Mouse (Mus musculus) megakaryocyte-erythroid progenitor cell, adult 5-6 weeks (primary cell): ENCODE results near the gene Ltv1. TPM values are rescaled to one million over a fixed set of nuclear protein-coding genes. Genes with fewer than 3 reads are reported as not detected.

Experiments
- ATAC-seq: replicated peaks from 2 replicates; pipeline ENCODE4 v1.8.0; 2016; ENCODE audit warnings: mild to moderate bottlenecking, inconsistent platforms; ENCODE audit not compliant: severe bottlenecking, poor library complexity, low FRiP score, low TSS enrichment
- total RNA-seq, 2 experiments: library from RNA; stranded (forward) in 1 of 2; stranded (reverse) in 1 of 2; fragments of 200-1000, 215-1000 nt in 1 of 2; fragments of >200 nt in 1 of 2; fragmentation: Nextera tagmentation in 1 of 2; gene quantifications; 2 replicates each; pipeline ENCODE4 v1.2.3; 2014 to 2017

Gene Ltv1
- 51.9 and 55.8 TPM in 2 replicates for total RNA-seq (2014; fragmentation: Nextera tagmentation)
- total RNA-seq (2017), result 68.4 and 77.8 TPM in 2 replicates

DNA sequence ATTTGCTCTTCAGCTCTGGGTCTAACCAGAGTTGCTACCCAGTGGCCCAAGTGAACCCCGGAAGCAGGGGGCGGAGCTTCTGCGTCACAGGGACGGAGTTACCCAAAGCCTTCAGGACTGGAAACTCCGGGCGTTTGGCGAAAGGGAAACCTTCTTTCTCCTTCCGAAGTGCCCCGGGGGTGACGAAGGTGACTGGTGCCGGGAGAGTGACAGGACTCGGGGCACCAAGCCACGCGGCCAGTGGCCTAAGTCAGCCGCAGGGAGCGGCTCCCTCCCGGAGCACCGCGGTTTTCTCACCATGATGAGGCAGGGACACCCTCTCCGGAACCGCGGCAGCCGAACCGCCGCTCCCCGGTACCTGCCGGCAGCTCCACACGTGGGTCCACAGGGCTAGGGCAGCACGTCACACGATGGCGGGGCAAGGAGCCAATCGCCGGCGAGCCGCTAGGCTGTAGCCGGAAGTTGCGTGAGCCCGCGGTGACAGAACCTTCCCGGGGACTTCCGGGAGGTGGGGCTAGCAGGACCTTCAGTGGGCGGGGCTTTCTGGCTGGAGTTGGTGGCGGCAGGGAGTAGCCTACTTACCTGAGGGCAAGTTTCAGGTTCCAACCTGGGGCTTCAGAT is at the start of gene Ltv1:
Gene Ltv1 (minus strand): TSS at position 438 of the 621 bp plus-strand sequence.
- ATAC-seq, result peak; percentile 100

DNA sequence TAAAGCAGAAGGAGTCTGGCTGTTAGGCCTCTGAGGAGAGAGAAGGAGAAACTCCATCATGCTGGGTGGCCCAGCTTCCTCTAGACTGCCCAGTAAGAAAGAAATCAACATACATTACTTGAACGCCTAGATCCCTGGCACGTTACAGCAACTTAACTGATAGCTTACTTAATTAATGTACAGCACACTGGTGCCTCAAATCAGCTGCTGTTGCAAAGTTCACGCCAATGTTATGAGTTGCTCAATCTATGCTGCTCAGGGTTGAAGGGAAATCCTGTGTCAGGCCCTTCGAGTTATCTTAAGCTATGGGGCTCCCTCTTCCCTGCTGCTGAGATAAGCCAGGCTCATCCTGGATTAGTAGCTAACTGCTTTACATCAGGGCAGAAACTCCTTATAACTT is 47.5 kb upstream of the Ltv1 start:
- ATAC-seq, result no peak

GRCm38 (mm10) chr10:13238188-13238587 is 45.2 kb upstream of the Ltv1 start:
- ATAC-seq, result no peak

DNA sequence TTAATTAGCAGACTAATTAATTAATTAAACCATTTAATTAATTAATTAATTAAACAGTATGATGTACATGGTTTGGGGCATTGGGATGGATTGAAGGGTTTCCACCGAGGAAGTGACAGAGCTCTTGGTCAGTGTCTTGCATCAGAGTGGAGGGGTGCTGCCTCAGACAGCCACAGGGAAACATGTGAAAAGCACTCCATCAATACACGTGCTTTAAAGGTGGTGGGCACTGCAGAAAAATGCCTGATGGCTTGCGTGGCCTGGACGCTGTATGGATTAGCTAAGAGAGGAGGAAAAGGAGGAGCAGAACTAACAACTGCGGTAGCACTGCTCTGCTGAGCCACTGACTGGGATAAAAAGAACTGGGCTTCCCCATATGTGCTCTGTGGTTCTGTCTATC is 43.9 kb upstream of the Ltv1 start:
- no peak for ATAC-seq

GRCm38 (mm10) chr10:13234503-13234902 is 41.5 kb upstream of the Ltv1 start:
- no peak for ATAC-seq

GRCm38 (mm10) chr10:13233941-13234340 is 41.0 kb upstream of the Ltv1 start:
- no peak for ATAC-seq

GRCm38 (mm10) chr10:13233143-13233622 is 40.2 kb upstream of the Ltv1 start:
- no peak for ATAC-seq

DNA sequence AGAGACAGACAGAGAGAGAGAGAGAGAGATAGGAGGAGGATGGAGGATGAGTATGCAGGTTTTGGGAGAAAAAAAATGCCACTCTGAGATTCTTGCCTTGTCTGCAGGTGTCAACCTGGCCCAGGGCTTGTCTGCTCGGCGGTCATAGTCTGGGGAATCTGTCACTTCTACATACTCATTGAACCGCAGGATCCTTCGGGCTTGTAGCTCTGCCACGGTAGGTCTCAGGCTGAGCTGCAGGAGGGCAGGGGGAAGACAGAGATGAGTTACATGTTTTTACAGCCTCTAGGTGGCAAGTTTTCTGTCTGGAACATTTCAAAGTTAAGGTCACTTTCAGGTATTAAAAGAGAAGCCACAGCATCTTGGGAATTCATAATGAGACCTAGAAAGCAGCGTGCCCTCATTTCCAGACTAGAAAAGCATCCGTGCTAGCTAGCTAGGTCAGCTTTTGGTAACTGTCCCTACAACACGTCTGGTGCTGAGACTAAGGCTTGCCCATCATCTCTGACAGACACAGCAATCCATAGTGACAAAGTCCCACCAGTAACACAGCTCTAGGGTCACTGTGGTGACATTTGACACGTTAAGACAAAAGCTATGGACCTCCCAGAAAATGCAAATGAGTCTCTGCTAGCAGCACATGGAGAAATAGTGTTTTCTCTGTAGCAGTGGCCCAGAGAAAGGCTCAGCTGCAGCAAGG is 39.6 kb upstream of the Ltv1 start:
- ATAC-seq, result no peak

GRCm38 (mm10) chr10:13230716-13231115 is 37.7 kb upstream of the Ltv1 start:
- ATAC-seq, result no peak

GRCm38 (mm10) chr10:13225377-13226063 is 32.6 kb upstream of the Ltv1 start:
- ATAC-seq, result no peak

GRCm38 (mm10) chr10:13222135-13222534 is 29.2 kb upstream of the Ltv1 start:
- no peak for ATAC-seq

DNA sequence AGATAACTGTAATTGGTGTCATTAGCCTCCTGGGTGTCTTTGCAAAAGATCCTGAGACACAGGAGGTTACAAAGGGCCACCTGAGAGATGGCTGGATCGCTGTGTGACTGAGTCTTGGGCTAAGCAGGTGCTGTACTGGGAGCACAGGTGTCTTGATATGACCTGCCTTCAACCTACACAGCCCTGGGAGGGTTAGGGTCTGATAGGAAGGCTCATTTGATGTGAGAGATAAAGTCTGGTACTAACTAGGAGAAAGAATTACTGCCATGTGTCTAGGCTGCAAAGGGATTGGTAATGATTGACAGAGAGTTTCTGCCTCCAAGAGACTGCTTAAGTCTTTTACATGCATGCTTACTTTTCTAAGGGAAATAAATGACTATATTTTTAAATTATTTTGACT is 27.1 kb upstream of the Ltv1 start:
- no peak for ATAC-seq

DNA sequence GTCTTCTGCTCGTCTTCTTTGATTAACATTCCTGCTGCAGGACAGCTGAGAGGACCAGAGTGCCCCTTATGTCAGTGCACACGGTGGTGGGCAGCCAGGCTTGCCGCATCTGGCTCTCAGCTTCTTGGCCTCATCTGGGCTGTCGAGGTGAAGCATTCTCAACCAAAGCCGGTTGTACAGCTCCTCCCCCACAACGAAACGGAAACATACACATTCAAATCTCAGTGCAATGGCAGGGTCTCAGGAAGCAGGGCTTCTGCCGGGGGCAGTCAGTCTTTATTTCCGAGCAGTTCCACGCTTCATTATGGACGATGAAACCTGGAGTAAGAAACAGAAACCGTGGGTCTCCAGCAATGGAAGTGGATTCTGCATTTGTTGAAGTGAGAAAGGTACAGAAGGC is 21.0 kb upstream of the Ltv1 start:
- ATAC-seq, result no peak

GRCm38 (mm10) chr10:13212829-13213228 is 19.9 kb upstream of the Ltv1 start:
- no peak for ATAC-seq

- ATAC-seq, result no peak
Measured at GRCm38 (mm10) chr10:13212326-13212725, 19.4 kb upstream of the Ltv1 start.

- ATAC-seq, result no peak
Measured at GRCm38 (mm10) chr10:13209930-13210637, 17.1 kb upstream of the Ltv1 start.

DNA sequence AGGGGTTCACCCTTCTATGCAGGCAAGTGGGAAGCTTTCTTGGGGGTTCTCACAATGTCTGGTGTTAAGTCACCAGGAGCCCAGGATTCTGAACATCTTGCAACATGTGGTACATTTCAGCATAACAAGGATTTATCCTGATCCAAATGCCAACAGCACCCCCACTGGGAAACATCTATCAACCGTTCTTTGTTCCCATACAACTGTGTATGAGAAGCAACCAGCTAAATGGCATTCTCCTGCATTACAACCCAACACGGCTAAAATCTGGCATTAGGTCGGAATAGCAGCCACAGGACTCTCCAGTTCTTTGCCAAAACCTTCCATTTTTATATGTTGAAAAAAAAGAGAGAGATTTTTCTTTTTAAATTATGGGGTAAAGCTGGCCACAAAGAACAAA is 16.5 kb upstream of the Ltv1 start:
- no peak for ATAC-seq

DNA sequence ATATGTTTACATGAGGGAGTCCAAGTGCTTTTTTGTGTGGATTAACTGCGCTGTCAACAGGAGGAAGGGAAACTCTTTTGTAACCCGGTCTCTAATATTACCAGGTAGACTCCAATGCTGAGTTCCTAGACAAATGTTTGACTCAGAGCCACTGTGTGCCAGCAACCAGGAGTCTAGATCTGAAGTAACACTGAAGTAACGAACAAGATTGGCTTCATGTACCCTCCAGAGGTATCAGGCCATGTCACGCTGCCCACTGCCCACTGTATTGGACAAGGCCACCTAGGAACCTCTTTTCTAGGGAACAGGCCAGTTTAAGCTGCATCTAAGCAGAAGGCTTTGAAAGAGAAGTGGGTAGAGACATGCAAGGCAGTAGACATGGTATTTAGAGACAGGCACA is 16.1 kb upstream of the Ltv1 start:
- no peak for ATAC-seq

- no peak for ATAC-seq
Measured at GRCm38 (mm10) chr10:13201741-13202293, 8.8 kb upstream of the Ltv1 start.

GRCm38 (mm10) chr10:13200862-13201261 is 7.9 kb upstream of the Ltv1 start:
- no peak for ATAC-seq
